Mouse (Mus musculus) forebrain, embryonic 10.5 days (tissue): ENCODE results near the gene Panx2. TPM values are rescaled to one million over a fixed set of nuclear protein-coding genes. Genes with fewer than 3 reads are reported as not detected.

Experiments used
- DNase-seq: peaks from one replicate; pipeline ENCODE4 v3.0.0-alpha.2; 2017; ENCODE audit warnings: low spot score; ENCODE audit errors: extremely low spot score
- H3K27ac ChIP-seq: fragments of 300-500 bp; sonication (generic); 2 replicates; pipeline ENCODE4 v1.5.1; 2016; ENCODE audit warnings: mild to moderate bottlenecking
- H3K27me3 ChIP-seq: fragments of 300-500 bp; sonication (generic); 2 replicates; pipeline ENCODE4 v1.6.1; 2016; ENCODE audit warnings: mild to moderate bottlenecking; ENCODE audit not compliant: poor library complexity, severe bottlenecking
- H3K36me3 ChIP-seq: fragments of 300-500 bp; sonication (generic); replicated peaks from 2 replicates; pipeline ENCODE4 v1.6.1; 2016; ENCODE audit warnings: mild to moderate bottlenecking, moderate library complexity
- H3K4me1 ChIP-seq: fragments of 300-500 bp; sonication (generic); 2 replicates; pipeline ENCODE4 v1.6.1; 2016
- H3K4me3 ChIP-seq: fragments of 300-500 bp; sonication (generic); 2 replicates; pipeline ENCODE4 v1.5.1; 2016; ENCODE audit warnings: mild to moderate bottlenecking, moderate library complexity
- H3K9me3 ChIP-seq: fragments of 300-500 bp; sonication (generic); 2 replicates; pipeline ENCODE4 v1.6.1; 2016; ENCODE audit warnings: mild to moderate bottlenecking, moderate library complexity
- WGBS: fragments of 180-500 bp; shearing (Covaris S2); methylation state at CpG from one replicate; pipeline ENCODE4 v1.1.7; 2016; 5-methylcytosine and 5-hydroxymethylcytosine counted together
- polyA plus RNA-seq: library from polyadenylated mRNA; unstranded; fragments of >200 nt; fragmentation: Nextera tagmentation; extraction: Ambion mirVana; gene quantifications from 2 replicates; pipeline ENCODE4 v1.2.1, GENCODE M21; 2016

The Panx2 gene
- 0.54 and 0.71 TPM in 2 replicates for polyA plus RNA-seq

- peaks cover 77% of the 10 kb centered on the region for H3K27me3 ChIP-seq
- H3K27ac ChIP-seq = peak within 1 kb of the TSS; percentile 88
- no peaks in the 10 kb centered on the region for H3K9me3 ChIP-seq
These were observed at the start of gene Panx2 for GRCm38 (mm10) chr15:89059161-89059931. Gene Panx2 (plus strand): TSS chr15:89059734.

GRCm38 (mm10) chr15:89016722-89017121, 42.8 kb upstream of the Panx2 start:
- Histone ChIP-seq H3K9me3 (no peaks in the 10 kb centered on the region), H3K27ac (no peak overlapping the region), H3K4me3 (no peak overlapping the region), H3K36me3 (no peaks in the 10 kb centered on the region), H3K4me1 (no peaks in the 10 kb centered on the region), H3K27me3 (no peaks in the 10 kb centered on the region)
- 94% methylated on average over 3 of the region's 3 CpGs for WGBS
- DNase-seq = no peak

More at GRCm38 (mm10) chr15:89059161-89059931, at the start of gene Panx2:
- no peak for DNase-seq
- H3K36me3 ChIP-seq = no peaks in the 10 kb centered on the region
- H3K4me1 ChIP-seq = peaks cover 17% of the 10 kb centered on the region
- 1% methylated on average over 36 of the region's 57 CpGs for WGBS
- H3K4me3 ChIP-seq = peak within 1 kb of the TSS; percentile 79

GRCm38 (mm10) chr15:89020085-89020484, 39.4 kb upstream of the Panx2 start:
- H3K27ac ChIP-seq = no peak overlapping the region
- no peaks in the 10 kb centered on the region for H3K4me1 ChIP-seq
- no peaks in the 10 kb centered on the region for H3K27me3 ChIP-seq
- no peak overlapping the region for H3K4me3 ChIP-seq
- WGBS = 85% methylated on average over 7 of the region's 7 CpGs
- DNase-seq = no peak
- no peaks in the 10 kb centered on the region for H3K9me3 ChIP-seq
- H3K36me3 ChIP-seq = no peaks in the 10 kb centered on the region

- Histone ChIP-seq H3K27ac (no peak overlapping the region), H3K27me3 (no peaks in the 10 kb centered on the region), H3K9me3 (no peaks in the 10 kb centered on the region), H3K4me3 (no peak overlapping the region), H3K4me1 (no peaks in the 10 kb centered on the region), H3K36me3 (no peaks in the 10 kb centered on the region)
- WGBS = 90% methylated on average over 7 of the region's 7 CpGs
- no peak for DNase-seq
These were observed 39.0 kb upstream of the Panx2 start for GRCm38 (mm10) chr15:89020492-89020891.

- Histone ChIP-seq H3K36me3 (no peaks in the 10 kb centered on the region), H3K4me1 (no peaks in the 10 kb centered on the region), H3K9me3 (peaks cover 12% of the 10 kb centered on the region), H3K4me3 (no peak overlapping the region), H3K27me3 (no peaks in the 10 kb centered on the region), H3K27ac (no peak overlapping the region)
- DNase-seq = no peak
- 78% methylated on average over 5 of the region's 5 CpGs for WGBS
These were observed 15.2 kb upstream of the Panx2 start for GRCm38 (mm10) chr15:89044381-89044780.

- Histone ChIP-seq H3K4me1 (no peaks in the 10 kb centered on the region), H3K4me3 (no peak overlapping the region), H3K27ac (no peak overlapping the region), H3K36me3 (no peaks in the 10 kb centered on the region), H3K27me3 (no peaks in the 10 kb centered on the region), H3K9me3 (peaks cover 12% of the 10 kb centered on the region)
- WGBS = 83% methylated on average over 4 of the region's 4 CpGs
- no peak for DNase-seq
These were observed 13.2 kb upstream of the Panx2 start for GRCm38 (mm10) chr15:89046356-89046755.

- no peak for DNase-seq
- 89% methylated on average over 7 of the region's 7 CpGs for WGBS
- no peaks in the 10 kb centered on the region for H3K36me3 ChIP-seq
- no peak overlapping the region for H3K27ac ChIP-seq
- H3K27me3 ChIP-seq = peaks cover 34% of the 10 kb centered on the region
- no peak overlapping the region for H3K4me3 ChIP-seq
- no peaks in the 10 kb centered on the region for H3K9me3 ChIP-seq
- peaks cover 9% of the 10 kb centered on the region for H3K4me1 ChIP-seq
These were observed 4.9 kb upstream of the Panx2 start for GRCm38 (mm10) chr15:89054666-89055065.

GRCm38 (mm10) chr15:89058736-89059135, 798 bp upstream of the Panx2 start:
- no peaks in the 10 kb centered on the region for H3K36me3 ChIP-seq
- 0 out of 2 replicates have a peak overlapping the region, but pooled peaks have one; percentile 88 for H3K27ac ChIP-seq
- DNase-seq = no peak
- H3K9me3 ChIP-seq = no peaks in the 10 kb centered on the region
- H3K4me1 ChIP-seq = peaks cover 17% of the 10 kb centered on the region
- peak overlapping the region; percentile 79 for H3K4me3 ChIP-seq
- WGBS = 26% methylated on average over 6 of the region's 6 CpGs
- H3K27me3 ChIP-seq = peaks cover 74% of the 10 kb centered on the region

- Histone ChIP-seq H3K36me3 (no peaks in the 10 kb centered on the region), H3K4me3 (peak overlapping the region; percentile 79), H3K27me3 (peaks cover 80% of the 10 kb centered on the region), H3K27ac (peak overlapping the region; percentile 88), H3K4me1 (peaks cover 17% of the 10 kb centered on the region), H3K9me3 (no peaks in the 10 kb centered on the region)
- 1% methylated on average over 45 of the region's 48 CpGs for WGBS
- peak; percentile 60 for DNase-seq
These were observed 623 bp downstream of the Panx2 start for GRCm38 (mm10) chr15:89060032-89060681.

- peaks cover 17% of the 10 kb centered on the region for H3K4me1 ChIP-seq
- DNase-seq = no peak
- no peaks in the 10 kb centered on the region for H3K36me3 ChIP-seq
- H3K27me3 ChIP-seq = peaks cover 88% of the 10 kb centered on the region
- WGBS = 86% methylated on average over 12 of the region's 12 CpGs
- no peaks in the 10 kb centered on the region for H3K9me3 ChIP-seq
- peak overlapping the region; percentile 79; the same call in 1 of the 2 replicates for H3K4me3 ChIP-seq
- H3K27ac ChIP-seq = no peak overlapping the region
These were observed 1.4 kb downstream of the Panx2 start for GRCm38 (mm10) chr15:89060811-89061460.

GRCm38 (mm10) chr15:89061761-89062517, 2.4 kb downstream of the Panx2 start:
- WGBS = 91% methylated on average over 6 of the region's 6 CpGs
- H3K4me3 ChIP-seq = no peak overlapping the region
- no peak overlapping the region for H3K27ac ChIP-seq
- DNase-seq = no peak
- H3K36me3 ChIP-seq = no peaks in the 10 kb centered on the region
- peaks cover 17% of the 10 kb centered on the region for H3K4me1 ChIP-seq
- H3K9me3 ChIP-seq = no peaks in the 10 kb centered on the region
- peaks cover 95% of the 10 kb centered on the region for H3K27me3 ChIP-seq

GRCm38 (mm10) chr15:89062518-89062910, 3.0 kb downstream of the Panx2 start:
- H3K36me3 ChIP-seq = no peaks in the 10 kb centered on the region
- WGBS = 96% methylated on average over 5 of the region's 5 CpGs
- H3K27ac ChIP-seq = no peak overlapping the region
- peaks cover 21% of the 10 kb centered on the region for H3K4me1 ChIP-seq
- no peak overlapping the region for H3K4me3 ChIP-seq
- no peaks in the 10 kb centered on the region for H3K9me3 ChIP-seq
- H3K27me3 ChIP-seq = peaks cover 95% of the 10 kb centered on the region
- no peak for DNase-seq
